Mouse (Mus musculus) MEL (cell line): Measurements from ENCODE around the gene Ptprn2. TPM values are rescaled to one million over a fixed set of nuclear protein-coding genes. Genes with fewer than 3 reads are reported as not detected.

ENCODE experiments used
- DNase-seq: peaks from one replicate; pipeline ENCODE4 v3.0.0; 2011; ENCODE audit warnings: low read depth, low spot score
- H3K27ac ChIP-seq: 2 replicates; pipeline ENCODE4 v1.5.1; 2012; ENCODE audit warnings: low read depth, mild to moderate bottlenecking, control low read depth, low read length, moderate library complexity; ENCODE audit not compliant: control insufficient read depth
- H3K27me3 ChIP-seq, 2 experiments: fragments of 150-350 bp in 1 of 2; sonication (generic) in 1 of 2; 2 replicates each; pipeline ENCODE4 v1.6.1; 2012; ENCODE audit warnings: low read length in 2 of 2, mild to moderate bottlenecking in 2 of 2, improper control_type of control experiment in 1 of 2, moderate library complexity in 1 of 2; ENCODE audit not compliant: insufficient read depth in 2 of 2, control insufficient read depth in 1 of 2
- H3K36me3 ChIP-seq, 2 experiments: 2 replicates each; pipeline ENCODE4 v1.6.1; 2012 to 2014; ENCODE audit warnings: low read length in 2 of 2, improper control_type of control experiment in 1 of 2, inconsistent platforms in 1 of 2, mild to moderate bottlenecking in 1 of 2; ENCODE audit not compliant: insufficient read depth in 2 of 2, control insufficient read depth in 1 of 2
- H3K4me1 ChIP-seq, 2 experiments: fragments of 150-350 bp in 1 of 2; sonication (generic) in 1 of 2; 2 replicates each; pipeline ENCODE4 v1.6.1; 2012; ENCODE audit warnings: low read length in 2 of 2, improper control_type of control experiment in 1 of 2, mild to moderate bottlenecking in 1 of 2; ENCODE audit not compliant: insufficient read depth in 2 of 2, control insufficient read depth in 1 of 2
- H3K4me3 ChIP-seq, 2 experiments: fragments of 150-350 bp in 1 of 2; sonication (generic) in 1 of 2; 2 replicates each; pipeline ENCODE4 v1.5.1; 2012; ENCODE audit warnings: low read depth in 2 of 2, low read length in 2 of 2, mild to moderate bottlenecking in 2 of 2, moderate library complexity in 2 of 2, control low read depth in 1 of 2, improper control_type of control experiment in 1 of 2; ENCODE audit not compliant: control insufficient read depth in 1 of 2, insufficient read depth in 1 of 2
- H3K79me2 ChIP-seq: 2 replicates; pipeline ENCODE4 v1.6.1; 2012; ENCODE audit warnings: mild to moderate bottlenecking, low read length, moderate library complexity; ENCODE audit not compliant: control insufficient read depth, poor library complexity, insufficient read depth
- H3K9ac ChIP-seq: 2 replicates; pipeline ENCODE4 v1.6.1; 2012; ENCODE audit warnings: low read depth, mild to moderate bottlenecking, control low read depth, low read length, moderate library complexity; ENCODE audit not compliant: control insufficient read depth, poor library complexity, severe bottlenecking
- H3K9me3 ChIP-seq: fragments of 150-350 bp; sonication (generic); replicated peaks from 2 replicates; pipeline ENCODE4 v1.6.1; 2012; ENCODE audit warnings: mild to moderate bottlenecking, low read length, improper control_type of control experiment, moderate library complexity; ENCODE audit not compliant: insufficient read depth
- CTCF ChIP-seq, 3 experiments: IDR thresholded peaks in 2 of 3; conservative IDR thresholded peaks in 1 of 3; 2 replicates each; pipeline ENCODE4 v1.5.1; 2011 to 2012; ENCODE audit warnings: low read length in 3 of 3, low read depth in 2 of 3, mild to moderate bottlenecking in 2 of 3, improper control_type of control experiment in 1 of 3, inconsistent platforms in 1 of 3, mixed read lengths in 1 of 3, moderate library complexity in 1 of 3; ENCODE audit not compliant: control insufficient read depth in 1 of 3, insufficient read depth in 1 of 3, poor library complexity in 1 of 3, severe bottlenecking in 1 of 3
- E2F4 ChIP-seq: IDR thresholded peaks from 2 replicates; pipeline ENCODE4 v1.6.1; 2011; ENCODE audit warnings: low read depth, low read length, improper control_type of control experiment, borderline replicate concordance
- GABPA ChIP-seq: IDR thresholded peaks from 2 replicates; pipeline ENCODE4 v1.6.1; 2012; ENCODE audit warnings: low read depth, mild to moderate bottlenecking, inconsistent platforms, low read length, improper control_type of control experiment, moderate library complexity
- MAFK ChIP-seq: IDR thresholded peaks from 2 replicates; pipeline ENCODE4 v1.6.1; 2011; ENCODE audit warnings: low read depth, mild to moderate bottlenecking, low read length, improper control_type of control experiment, borderline replicate concordance
- MAX ChIP-seq: IDR thresholded peaks from 2 replicates; pipeline ENCODE4 v1.6.1; 2011; ENCODE audit warnings: low read length, improper control_type of control experiment
- MEF2A ChIP-seq: IDR thresholded peaks from 2 replicates; pipeline ENCODE4 v1.6.1; 2014; ENCODE audit warnings: low read depth, mild to moderate bottlenecking, inconsistent platforms, low read length, improper control_type of control experiment; ENCODE audit not compliant: poor library complexity, insufficient replicate concordance, severe bottlenecking; ENCODE audit errors: extremely low read depth
- MYC ChIP-seq: IDR thresholded peaks from 2 replicates; pipeline ENCODE4 v1.6.1; 2011; ENCODE audit warnings: low read depth, mild to moderate bottlenecking, low read length, improper control_type of control experiment, moderate library complexity
- POLR2AphosphoS5 ChIP-seq: IDR thresholded peaks from 2 replicates; pipeline ENCODE4 v1.6.1; 2012; ENCODE audit warnings: low read depth, borderline replicate concordance, mild to moderate bottlenecking, inconsistent platforms, low read length, moderate library complexity, mixed read lengths
- RAD21 ChIP-seq: IDR thresholded peaks from 2 replicates; pipeline ENCODE4 v1.6.1; 2011; ENCODE audit warnings: mild to moderate bottlenecking, low read depth, low read length, improper control_type of control experiment
- SIN3A ChIP-seq: IDR thresholded peaks from 2 replicates; pipeline ENCODE4 v1.6.1; 2012; ENCODE audit warnings: low read length, improper control_type of control experiment, inconsistent platforms
- SMC3 ChIP-seq: IDR thresholded peaks from 2 replicates; pipeline ENCODE4 v1.6.1; 2011; ENCODE audit warnings: low read depth, low read length, improper control_type of control experiment
- USF1 ChIP-seq: IDR thresholded peaks from 2 replicates; pipeline ENCODE4 v1.6.1; 2014; ENCODE audit warnings: low read depth, mild to moderate bottlenecking, inconsistent platforms, low read length, improper control_type of control experiment, moderate library complexity
- ZKSCAN1 ChIP-seq: IDR thresholded peaks from 2 replicates; pipeline ENCODE4 v1.6.1; 2012; ENCODE audit warnings: low read depth, mild to moderate bottlenecking, inconsistent platforms, low read length, improper control_type of control experiment, moderate library complexity
- ZNF384 ChIP-seq: IDR thresholded peaks from 2 replicates; pipeline ENCODE4 v1.6.1; 2012; ENCODE audit warnings: low read depth, mild to moderate bottlenecking, inconsistent platforms, low read length, improper control_type of control experiment
- polyA plus RNA-seq, 2 experiments: library from polyadenylated mRNA; stranded (reverse) in 1 of 2; unstranded in 1 of 2; fragments of >175 nt in 1 of 2; fragments of >200 nt in 1 of 2; gene quantifications; 2 replicates each; pipeline versions ENCODE4 v1.2.1 to v1.2.4; 2012; ENCODE audit warnings: low replicate concordance in 2 of 2, low read depth in 1 of 2; ENCODE audit not compliant: insufficient read length in 2 of 2, insufficient read depth in 1 of 2, missing spikeins in 1 of 2
- total RNA-seq: library from RNA; depleted of rRNA; stranded (reverse); fragments of 300-350 nt; gene quantifications from 2 replicates; pipeline ENCODE4 v1.2.3, GENCODE M21; 2012

The Ptprn2 gene
- total and polyA plus RNA-seq, 3 experiments = not detected

DNA sequence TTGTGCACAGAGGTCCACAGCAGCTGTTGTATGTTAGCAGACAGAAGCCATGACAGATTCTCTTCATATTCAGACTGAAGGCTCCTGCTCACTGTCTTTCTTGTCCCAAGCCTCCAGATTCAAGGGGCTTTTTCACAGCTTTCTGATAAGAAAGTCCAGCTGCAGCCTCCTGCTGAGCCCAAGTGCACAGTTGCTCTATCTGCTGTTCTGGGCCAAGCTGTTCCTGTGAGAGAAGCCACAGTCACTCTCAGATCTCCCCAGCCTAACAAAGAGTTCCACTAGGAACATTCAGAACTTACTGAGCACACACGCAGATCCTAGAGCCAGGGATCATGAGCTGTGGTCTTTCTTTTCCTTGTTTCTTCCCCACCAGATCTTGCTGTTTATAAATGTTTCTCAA, 738.5 kb downstream of the Ptprn2 start:
- TF ChIP-seq RAD21 = no peak
- Histone ChIP-seq H3K4me3 (no peak overlapping the region), H3K9ac (no peak overlapping the region), H3K79me2 (no peaks in the 10 kb centered on the region), H3K9me3 (no peaks in the 10 kb centered on the region; the same call in 1 of the 2 replicates), H3K27me3 (no peaks in the 10 kb centered on the region), H3K27ac (no peak overlapping the region), H3K4me1 (no peaks in the 10 kb centered on the region), H3K36me3 (no peaks in the 10 kb centered on the region)
- no peak for DNase-seq

DNA sequence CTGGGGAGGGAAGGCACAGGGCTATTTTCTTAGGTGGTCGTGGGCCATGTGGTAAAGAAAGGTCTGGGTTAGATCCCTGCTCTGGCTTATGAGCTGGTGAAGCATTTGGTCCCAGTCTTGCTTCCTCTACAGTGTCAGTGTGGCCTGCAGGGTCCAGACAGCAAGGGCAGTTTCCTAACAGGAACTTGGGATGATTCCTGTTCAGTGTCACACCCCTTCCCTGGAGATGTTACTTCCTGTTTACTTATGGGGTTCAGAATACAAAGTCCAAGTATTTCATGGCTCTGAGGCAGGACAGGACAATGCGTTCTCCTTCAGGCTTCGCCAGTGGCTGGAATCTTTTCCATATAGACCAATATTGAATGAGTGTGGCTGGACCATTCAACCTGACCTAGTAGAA, 741.7 kb downstream of the Ptprn2 start:
- no peak overlapping the region for H3K9ac ChIP-seq

DNA sequence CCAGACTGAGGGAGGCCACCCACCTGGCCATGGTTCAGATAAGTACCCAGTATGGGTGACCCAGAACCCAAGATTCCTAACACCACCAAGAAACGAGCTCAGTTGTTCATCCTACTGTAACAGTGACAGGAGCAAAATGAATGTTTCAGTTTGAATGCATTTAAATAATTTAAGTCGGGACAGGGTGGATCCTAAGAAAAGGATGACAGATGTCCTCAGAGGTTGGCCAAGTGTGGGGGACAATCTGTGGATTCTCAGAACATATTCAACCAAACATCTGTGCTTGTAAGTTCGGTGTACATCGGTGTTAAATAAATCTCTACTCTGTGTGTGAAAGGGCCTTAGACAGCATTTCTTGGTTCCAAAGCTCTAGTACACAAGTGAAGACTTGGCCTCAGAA, 743.9 kb downstream of the Ptprn2 start:
- no peak for DNase-seq

More for the DNA sequence above, 741.7 kb downstream of the Ptprn2 start:
- no peaks in the 10 kb centered on the region for H3K79me2 ChIP-seq
- no peak overlapping the region for H3K4me3 ChIP-seq
- no peak for DNase-seq
- no peak for TF ChIP-seq ZNF384
- no peak for TF ChIP-seq MAFK
- no peak for TF ChIP-seq MYC
- TF ChIP-seq POLR2AphosphoS5 = no peak
- H3K27me3 ChIP-seq = no peaks in the 10 kb centered on the region
- H3K36me3 ChIP-seq = no peaks in the 10 kb centered on the region
- no peaks in the 10 kb centered on the region for H3K4me1 ChIP-seq
- H3K9me3 ChIP-seq = no peaks in the 10 kb centered on the region; the same call in 1 of the 2 replicates
- no peak overlapping the region for H3K27ac ChIP-seq

DNA sequence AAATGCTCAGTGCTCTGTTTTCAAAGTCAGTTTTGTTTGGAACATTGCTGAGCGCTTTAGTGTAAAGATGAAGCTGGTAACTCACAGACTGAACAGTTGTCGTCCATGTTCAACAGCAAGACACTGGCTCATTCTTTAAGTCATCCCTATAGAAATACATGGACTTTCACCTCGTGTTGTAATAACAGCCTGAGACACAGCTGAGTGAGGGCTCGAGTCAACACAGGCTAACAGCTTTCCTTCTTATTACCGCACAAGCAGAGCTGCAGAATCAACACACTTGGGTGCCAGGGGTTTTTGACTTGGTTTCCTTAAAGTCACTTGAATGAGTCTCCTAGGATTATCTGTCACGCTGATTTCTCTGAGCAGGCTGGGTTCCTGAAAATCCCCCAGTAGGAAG, 744.8 kb downstream of the Ptprn2 start:
- H3K27me3 ChIP-seq = no peaks in the 10 kb centered on the region
- no peak overlapping the region for H3K9ac ChIP-seq
- H3K9me3 ChIP-seq = peaks cover 5% of the 10 kb centered on the region
- TF ChIP-seq SMC3 (no peak), USF1 (no peak), MAFK (no peak), CTCF (IDR thresholded peaks at IDR 0.05 in 2 of 3, conservative IDR thresholded peaks at IDR 0.05 in 1 of 3; ENCODE audit: control insufficient read depth in 1 of 3, insufficient read depth in 1 of 3, low read depth in 2 of 3, low read length in 3 of 3, poor library complexity in 1 of 3, severe bottlenecking in 1 of 3) (no peak), MEF2A (no peak), POLR2AphosphoS5 (no peak), E2F4 (no peak), ZKSCAN1 (no peak), GABPA (no peak)
- no peak overlapping the region for H3K27ac ChIP-seq
- H3K4me3 ChIP-seq = no peak overlapping the region
- H3K36me3 ChIP-seq = no peaks in the 10 kb centered on the region
- H3K79me2 ChIP-seq = no peaks in the 10 kb centered on the region
- DNase-seq = no peak
- H3K4me1 ChIP-seq = no peaks in the 10 kb centered on the region

More for the DNA sequence above, 743.9 kb downstream of the Ptprn2 start:
- Histone ChIP-seq H3K4me1 (no peaks in the 10 kb centered on the region), H3K9ac (no peak overlapping the region), H3K27me3 (no peaks in the 10 kb centered on the region), H3K9me3 (peaks cover 5% of the 10 kb centered on the region), H3K36me3 (no peaks in the 10 kb centered on the region), H3K27ac (no peak overlapping the region), H3K79me2 (no peaks in the 10 kb centered on the region), H3K4me3 (no peak overlapping the region)
- TF ChIP-seq SIN3A = no peak
- no peak for TF ChIP-seq CTCF (IDR thresholded peaks at IDR 0.05 in 2 of 3, conservative IDR thresholded peaks at IDR 0.05 in 1 of 3; ENCODE audit: control insufficient read depth in 1 of 3, insufficient read depth in 1 of 3, low read depth in 2 of 3, low read length in 3 of 3, poor library complexity in 1 of 3, severe bottlenecking in 1 of 3)
- TF ChIP-seq MAX = no peak
